Mouse (Mus musculus) neural tube, embryonic 13.5 days (tissue): ENCODE measurements at regions not wholly inside any gene's neighbourhood (a gene's known extent, or its start where the extent isn't known, plus 50 kb on each side); places are given as distances from the start of the nearest gene placed in this dataset.

Experiments
- ATAC-seq: fragments of 200-750 bp; cut with Nextera tagmentation; 2 replicates; pipeline ENCODE4 v1.8.0; 2017; ENCODE audit warnings: low read depth, mild to moderate bottlenecking, moderate TSS enrichment, moderate library complexity
- H3K27ac ChIP-seq: fragments of 300-500 bp; sonication (generic); replicated peaks from 2 replicates; pipeline ENCODE4 v1.5.1; 2015; ENCODE audit warnings: moderate library complexity, mild to moderate bottlenecking, inconsistent platforms
- H3K27me3 ChIP-seq: fragments of 300-500 bp; sonication (generic); 2 replicates; pipeline ENCODE4 v1.6.1; 2015; ENCODE audit warnings: mild to moderate bottlenecking, inconsistent platforms
- H3K36me3 ChIP-seq: fragments of 300-500 bp; sonication (generic); 2 replicates; pipeline ENCODE4 v1.6.1; 2015; ENCODE audit warnings: mild to moderate bottlenecking, inconsistent platforms
- H3K4me1 ChIP-seq: fragments of 300-500 bp; sonication (generic); replicated peaks from 2 replicates; pipeline ENCODE4 v1.6.1; 2015; ENCODE audit warnings: inconsistent platforms
- H3K4me2 ChIP-seq: fragments of 300-500 bp; sonication (generic); 2 replicates; pipeline ENCODE4 v1.6.1; 2015; ENCODE audit warnings: inconsistent platforms, mild to moderate bottlenecking, moderate library complexity
- H3K4me3 ChIP-seq: fragments of 300-500 bp; sonication (generic); 2 replicates; pipeline ENCODE4 v1.5.1; 2015; ENCODE audit warnings: mild to moderate bottlenecking, inconsistent platforms
- H3K9ac ChIP-seq: fragments of 300-500 bp; sonication (generic); 2 replicates; pipeline ENCODE4 v1.6.1; 2015; ENCODE audit warnings: moderate library complexity, mild to moderate bottlenecking, inconsistent platforms
- H3K9me3 ChIP-seq: fragments of 300-500 bp; sonication (generic); 2 replicates; pipeline ENCODE4 v1.6.1; 2016; ENCODE audit warnings: inconsistent platforms
- WGBS: fragments of 180-500 bp; shearing (Covaris S2); methylation state at CpG from one replicate; pipeline ENCODE4 v1.1.7; 2015; 5-methylcytosine and 5-hydroxymethylcytosine counted together

GRCm38 (mm10) chr9:61207423-61208150 lies 164.6 kb upstream of the Tle3 start:
- Histone ChIP-seq H3K4me2 (no peak overlapping the region), H3K36me3 (no peaks in the 10 kb centered on the region), H3K9ac (no peak overlapping the region), H3K4me3 (no peak overlapping the region), H3K27ac (no peak overlapping the region), H3K9me3 (no peaks in the 10 kb centered on the region), H3K27me3 (peaks cover 15% of the 10 kb centered on the region), H3K4me1 (peaks cover 29% of the 10 kb centered on the region)
- WGBS: 88% methylated on average over 13 of the region's 13 CpGs
- no peak for ATAC-seq

GRCm38 (mm10) chr9:61211627-61212026 lies 160.5 kb upstream of the Tle3 start:
- H3K27me3 ChIP-seq: peaks cover 18% of the 10 kb centered on the region
- no peak for ATAC-seq
- WGBS: 63% methylated on average over 4 of the region's 4 CpGs
- no peak overlapping the region for H3K4me2 ChIP-seq
- H3K4me3 ChIP-seq: no peak overlapping the region
- no peak overlapping the region for H3K9ac ChIP-seq
- H3K4me1 ChIP-seq: peaks cover 31% of the 10 kb centered on the region
- no peaks in the 10 kb centered on the region for H3K9me3 ChIP-seq
- H3K36me3 ChIP-seq: no peaks in the 10 kb centered on the region
- no peak overlapping the region for H3K27ac ChIP-seq

GRCm38 (mm10) chr9:61214943-61215342 lies 157.2 kb upstream of the Tle3 start:
- Histone ChIP-seq H3K9ac (no peak overlapping the region), H3K4me3 (no peak overlapping the region), H3K4me2 (no peak overlapping the region), H3K9me3 (no peaks in the 10 kb centered on the region), H3K27me3 (peaks cover 37% of the 10 kb centered on the region), H3K27ac (0 out of 2 replicates have a peak overlapping the region, but pooled peaks have one; percentile 33), H3K36me3 (no peaks in the 10 kb centered on the region), H3K4me1 (peaks cover 31% of the 10 kb centered on the region)
- no peak for ATAC-seq
- WGBS: 41% methylated on average over 6 of the region's 6 CpGs

GRCm38 (mm10) chr9:61216012-61216770 lies 156.0 kb upstream of the Tle3 start:
- H3K4me2 ChIP-seq: no peak overlapping the region
- H3K9me3 ChIP-seq: no peaks in the 10 kb centered on the region
- ATAC-seq: peak; percentile 71
- H3K4me1 ChIP-seq: peaks cover 30% of the 10 kb centered on the region
- no peak overlapping the region for H3K4me3 ChIP-seq
- H3K27ac ChIP-seq: peak overlapping the region; percentile 33; the same call in 1 of the 2 replicates
- 57% methylated on average over 13 of the region's 13 CpGs for WGBS
- no peaks in the 10 kb centered on the region for H3K36me3 ChIP-seq
- H3K9ac ChIP-seq: no peak overlapping the region
- peaks cover 30% of the 10 kb centered on the region; the same call in 1 of the 2 replicates for H3K27me3 ChIP-seq

- no peak; the same call in 1 of the 2 replicates for ATAC-seq
- 33% methylated on average over 9 of the region's 9 CpGs for WGBS
Observed at GRCm38 (mm10) chr9:61220017-61220416, 152.1 kb upstream of the Tle3 start.

GRCm38 (mm10) chr9:61222212-61223003 lies 149.8 kb upstream of the Tle3 start:
- no peaks in the 10 kb centered on the region for H3K36me3 ChIP-seq
- no peak overlapping the region for H3K27ac ChIP-seq
- no peak overlapping the region for H3K9ac ChIP-seq
- 0 out of 2 replicates have a peak, but pooled peaks cover 6% of the 10 kb centered on the region for H3K9me3 ChIP-seq
- H3K4me1 ChIP-seq: peaks cover 16% of the 10 kb centered on the region
- peaks cover 50% of the 10 kb centered on the region for H3K27me3 ChIP-seq
- no peak overlapping the region for H3K4me3 ChIP-seq
- no peak overlapping the region for H3K4me2 ChIP-seq
- WGBS: 67% methylated on average over 18 of the region's 18 CpGs
- ATAC-seq: no peak

More at GRCm38 (mm10) chr9:61220017-61220416, 152.1 kb upstream of the Tle3 start:
- Histone ChIP-seq H3K4me2 (no peak overlapping the region), H3K27ac (no peak overlapping the region), H3K36me3 (no peaks in the 10 kb centered on the region), H3K4me1 (peaks cover 30% of the 10 kb centered on the region), H3K4me3 (no peak overlapping the region), H3K27me3 (peaks cover 42% of the 10 kb centered on the region), H3K9ac (no peak overlapping the region), H3K9me3 (0 out of 2 replicates have a peak, but pooled peaks cover 6% of the 10 kb centered on the region)

GRCm38 (mm10) chr9:61225020-61225652 lies 147.0 kb upstream of the Tle3 start:
- Histone ChIP-seq H3K27me3 (peaks cover 42% of the 10 kb centered on the region), H3K36me3 (no peaks in the 10 kb centered on the region), H3K4me2 (no peak overlapping the region), H3K9me3 (0 out of 2 replicates have a peak, but pooled peaks cover 6% of the 10 kb centered on the region), H3K27ac (no peak overlapping the region), H3K9ac (no peak overlapping the region), H3K4me1 (peaks cover 25% of the 10 kb centered on the region), H3K4me3 (no peak overlapping the region)
- ATAC-seq: no peak
- WGBS: 83% methylated on average over 4 of the region's 4 CpGs

GRCm38 (mm10) chr9:61225882-61226281 lies 146.3 kb upstream of the Tle3 start:
- no peak overlapping the region for H3K4me2 ChIP-seq
- peaks cover 42% of the 10 kb centered on the region for H3K27me3 ChIP-seq
- H3K4me3 ChIP-seq: no peak overlapping the region
- H3K36me3 ChIP-seq: no peaks in the 10 kb centered on the region
- H3K27ac ChIP-seq: no peak overlapping the region
- 95% methylated on average over 1 of the region's 1 CpGs for WGBS
- ATAC-seq: no peak
- no peak overlapping the region for H3K9ac ChIP-seq
- 0 out of 2 replicates have a peak, but pooled peaks cover 6% of the 10 kb centered on the region for H3K9me3 ChIP-seq
- H3K4me1 ChIP-seq: peaks cover 22% of the 10 kb centered on the region

- H3K27me3 ChIP-seq: peaks cover 43% of the 10 kb centered on the region
- no peak for ATAC-seq
- H3K9ac ChIP-seq: 0 out of 2 replicates have a peak overlapping the region, but pooled peaks have one; percentile 6
- H3K9me3 ChIP-seq: 0 out of 2 replicates have a peak, but pooled peaks cover 6% of the 10 kb centered on the region
- H3K4me2 ChIP-seq: no peak overlapping the region
- H3K4me3 ChIP-seq: no peak overlapping the region
- peaks cover 22% of the 10 kb centered on the region for H3K4me1 ChIP-seq
- no peaks in the 10 kb centered on the region for H3K36me3 ChIP-seq
- 83% methylated on average over 11 of the region's 12 CpGs for WGBS
- H3K27ac ChIP-seq: no peak overlapping the region
Observed at GRCm38 (mm10) chr9:61226596-61227384, 145.4 kb upstream of the Tle3 start.

- H3K4me1 ChIP-seq: peaks cover 22% of the 10 kb centered on the region
- ATAC-seq: no peak
Observed at GRCm38 (mm10) chr9:61227492-61228229, 144.5 kb upstream of the Tle3 start.

More at GRCm38 (mm10) chr9:61227492-61228229, 144.5 kb upstream of the Tle3 start:
- 0 out of 2 replicates have a peak, but pooled peaks cover 6% of the 10 kb centered on the region for H3K9me3 ChIP-seq
- H3K27ac ChIP-seq: no peak overlapping the region
- H3K36me3 ChIP-seq: no peaks in the 10 kb centered on the region
- WGBS: 20% methylated on average over 19 of the region's 19 CpGs
- peaks cover 43% of the 10 kb centered on the region for H3K27me3 ChIP-seq
- H3K4me2 ChIP-seq: peak overlapping the region; percentile 24
- peak overlapping the region; percentile 6; the same call in 1 of the 2 replicates for H3K9ac ChIP-seq
- no peak overlapping the region for H3K4me3 ChIP-seq
